Comparison of ENCODE assay signal across 21 mouse cellular contexts in the genomic region with DNA sequence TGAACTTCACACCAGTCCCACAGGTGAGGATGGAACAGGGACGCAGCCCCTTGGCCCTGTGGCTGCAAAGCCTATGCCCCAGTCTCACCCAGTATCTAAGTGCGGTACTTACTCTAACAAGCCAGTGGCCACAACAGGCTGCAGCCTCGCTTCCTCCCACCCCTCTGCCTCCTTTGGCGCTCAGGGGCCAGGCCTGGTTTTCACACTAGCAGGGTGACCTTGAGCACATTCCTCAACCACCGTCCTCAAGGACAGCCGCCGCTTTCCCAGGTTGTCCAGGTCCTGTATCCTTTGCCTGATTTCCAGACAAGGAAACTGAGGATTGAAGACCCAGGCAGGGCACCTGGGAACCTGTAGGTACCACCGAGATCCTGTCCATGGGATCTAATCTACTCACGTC. TPM values are rescaled to one million over a fixed set of nuclear protein-coding genes. Genes with fewer than 3 reads are reported as not detected.
DNase-seq lines count a peak whose midpoint lies in the region; ATAC-seq lines count a peak whose summit lies in the region.
"Had no signal": no experiment of that assay in that cellular context is flagged by ENCODE, and none has a peak within 500 bp of the region (broad histone marks: within the 10 kb centered on the region; RNA-seq: fewer than 3 reads in every experiment).

No protein-coding gene starts in this region.

- H3K36me3 ChIP-seq in heart, embryonic 15.5 days, result no peaks in the 10 kb centered on the region
- peaks cover 5% of the 10 kb centered on the region; the same call in 1 of the 2 replicates for H3K36me3 ChIP-seq in liver, embryonic 12.5 days
- H3K36me3 ChIP-seq: forebrain, embryonic 12.5 days; kidney, embryonic 15.5 days had no signal

- WGBS in heart, embryonic 15.5 days, result 47% methylated on average over 9 of the region's 9 CpGs
- WGBS in liver, embryonic 12.5 days (ENCODE audit: insufficient replicate concordance), result 62% methylated on average over 9 of the region's 9 CpGs

- H3K4me1 ChIP-seq in heart, embryonic 15.5 days (replicated peaks), result peaks cover 63% of the 10 kb centered on the region
- H3K4me1 ChIP-seq in liver, embryonic 12.5 days, result peaks cover 100% of the 10 kb centered on the region

- DNase-seq in adrenal gland, postnatal 14 days, result peak; percentile 27
- no peak for DNase-seq in adrenal gland, postnatal 4 days (ENCODE audit: low spot score in 2 of 2)
- no peak for DNase-seq in heart, postnatal 4 days
- DNase-seq in liver, result no peak
- DNase-seq in ZHBTc4 (ENCODE audit: low read depth, low spot score), result peak; percentile 67
- no peak for DNase-seq in right cerebral cortex, adult 18-20 months
- DNase-seq: embryo, embryonic 11 days; gastrocnemius, postnatal 14 days; heart, postnatal 14 days; layer of hippocampus, postnatal 36 days had no signal

- H3K9ac ChIP-seq in heart, embryonic 15.5 days, result no peak overlapping the region
- no peak overlapping the region for H3K9ac ChIP-seq in liver, embryonic 12.5 days
- H3K9ac ChIP-seq: kidney, embryonic 15.5 days had no signal

- H3K27ac ChIP-seq in heart, embryonic 15.5 days, result peak overlapping the region; percentile 60
- H3K27ac ChIP-seq in liver, embryonic 12.5 days, result peak overlapping the region; percentile 91
- H3K27ac ChIP-seq: kidney, embryonic 15.5 days had no signal

- H3K4me3 ChIP-seq in heart, embryonic 15.5 days, result no peak overlapping the region
- no peak overlapping the region for H3K4me3 ChIP-seq in liver, embryonic 12.5 days
- H3K4me3 ChIP-seq: forebrain, embryonic 12.5 days; kidney, embryonic 15.5 days had no signal

- no peaks in the 10 kb centered on the region for H3K27me3 ChIP-seq in heart, embryonic 15.5 days
- no peaks in the 10 kb centered on the region for H3K27me3 ChIP-seq in liver, embryonic 12.5 days (replicated peaks)

- no peak overlapping the region; the same call in 1 of the 2 replicates for H3K4me2 ChIP-seq in heart, embryonic 15.5 days
- no peak overlapping the region for H3K4me2 ChIP-seq in liver, embryonic 12.5 days
- H3K4me2 ChIP-seq: forebrain, embryonic 12.5 days; kidney, embryonic 15.5 days had no signal

- H3K9me3 ChIP-seq in heart, embryonic 15.5 days (replicated peaks), result no peaks in the 10 kb centered on the region
- H3K9me3 ChIP-seq in liver, embryonic 12.5 days (replicated peaks), result no peaks in the 10 kb centered on the region
- H3K9me3 ChIP-seq: forebrain, embryonic 12.5 days; kidney, embryonic 15.5 days had no signal

- ATAC-seq in heart, embryonic 15.5 days (replicated peaks; ENCODE audit: insufficient number of reproducible peaks, insufficient read depth, low FRiP score, low read depth), result no peak
- no peak for ATAC-seq in liver, embryonic 12.5 days
- ATAC-seq: lung, postnatal 0 days had no signal

RNA-seq across cellular contexts. Expression of gene Nol4l, which starts 6.6 kb away (rescaled TPM):
- 15.6 and 16.0 TPM in 2 replicates for total RNA-seq in adrenal gland, postnatal 14 days (2021)
- 10 to 100 TPM; 26.7 to 26.9 TPM for total RNA-seq in adrenal gland, postnatal 4 days (2021)
- 6.9 and 10.9 TPM in 2 replicates for polyA plus RNA-seq in heart, embryonic 15.5 days (2015; fragmentation: Nextera tagmentation; extraction: Ambion mirVana)
- 10 to 100 TPM; 12.0 to 13.5 TPM for total RNA-seq in heart, postnatal 4 days (2021)
- 9.3 and 9.8 TPM in 2 replicates for polyA plus RNA-seq in liver, embryonic 12.5 days (2016; fragmentation: Nextera tagmentation; extraction: Ambion mirVana)

RNA-seq across cellular contexts. Expression of gene 4930404H24Rik, which starts 30.6 kb away (rescaled TPM):
- not detected in 2 replicates for total RNA-seq in adrenal gland, postnatal 14 days (2021)
- not detected for total RNA-seq in adrenal gland, postnatal 4 days (2021)
- not detected in 2 replicates for polyA plus RNA-seq in heart, embryonic 15.5 days (2015; fragmentation: Nextera tagmentation; extraction: Ambion mirVana)
- total RNA-seq in heart, postnatal 4 days (2021), result not detected
- not detected in 2 replicates for polyA plus RNA-seq in liver, embryonic 12.5 days (2016; fragmentation: Nextera tagmentation; extraction: Ambion mirVana)
- total RNA-seq: gastrocnemius, postnatal 14 days; heart, postnatal 14 days; layer of hippocampus, adult 18-20 months; layer of hippocampus, postnatal 36 days; left cerebral cortex, postnatal 36 days; liver, adult 2 months; megakaryocyte progenitor cell, adult 5-6 weeks had no signal
- polyA plus RNA-seq: forebrain, embryonic 12.5 days; intestine, embryonic 14.5 days; kidney, embryonic 15.5 days; liver, adult 2 months; lung, postnatal 0 days; neural tube, embryonic 11.5 days had no signal

Comparison
In these comparisons a context has a peak if more than half of its experiments do, and no peak if none do; other contexts are left out.
1. DNase-seq: peak in adrenal gland, postnatal 14 days (single experiment) and ZHBTc4 (single experiment); none in adrenal gland, postnatal 4 days (0 of 2), heart, postnatal 4 days (single experiment), liver (single experiment) and right cerebral cortex, adult 18-20 months (single experiment).